Mouse (Mus musculus): ENCODE results near the gene Rpl7a.

Rpl7a gene

GRCm38 (mm10) chr2:26956811-26957487 is 46.4 kb downstream of the Rpl7a start:
- DNase-seq = no peak

GRCm38 (mm10) chr2:26957488-26957859 is 46.9 kb downstream of the Rpl7a start:
- DNase-seq = no peak

GRCm38 (mm10) chr2:26960756-26961155 is 50.2 kb downstream of the Rpl7a start:
- DNase-seq = no peak

Data from right cerebral cortex, postnatal 4 days (tissue).